Mouse (Mus musculus) lung, postnatal 0 days (tissue): Measurements from ENCODE around the gene Armc8.

Experiments
- CTCF ChIP-seq: IDR thresholded peaks from 2 replicates; pipeline ENCODE4 v1.5.1; 2016; ENCODE audit warnings: antibody characterized with exemption, mild to moderate bottlenecking
- EP300 ChIP-seq: IDR thresholded peaks from 2 replicates; pipeline ENCODE4 v1.6.1; 2016; ENCODE audit warnings: antibody characterized with exemption, mild to moderate bottlenecking, control low read depth

DNA sequence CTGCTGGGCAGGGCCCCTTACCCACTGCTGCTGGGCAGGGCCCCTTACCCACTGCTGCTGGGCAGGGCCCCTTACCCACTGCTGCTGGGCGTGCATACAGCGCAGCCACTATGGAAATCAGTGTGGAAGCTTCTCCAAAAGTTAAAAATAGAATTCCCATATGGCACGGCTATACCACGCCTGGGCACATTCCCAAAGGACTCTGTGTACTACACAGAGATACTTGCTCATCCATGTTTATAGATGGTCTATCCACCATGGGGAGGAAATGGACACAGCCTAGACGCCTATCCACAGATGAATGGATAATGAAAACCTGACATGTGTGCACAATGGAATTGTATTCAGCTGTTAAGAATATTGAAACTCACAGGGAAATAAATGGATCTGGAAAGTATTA lies 127.8 kb downstream of the Armc8 start:
- TF ChIP-seq CTCF = no peak
- TF ChIP-seq EP300 = no peak
